Mouse (Mus musculus): ENCODE results near the gene Mapk8ip3.

The Mapk8ip3 gene

DNA sequence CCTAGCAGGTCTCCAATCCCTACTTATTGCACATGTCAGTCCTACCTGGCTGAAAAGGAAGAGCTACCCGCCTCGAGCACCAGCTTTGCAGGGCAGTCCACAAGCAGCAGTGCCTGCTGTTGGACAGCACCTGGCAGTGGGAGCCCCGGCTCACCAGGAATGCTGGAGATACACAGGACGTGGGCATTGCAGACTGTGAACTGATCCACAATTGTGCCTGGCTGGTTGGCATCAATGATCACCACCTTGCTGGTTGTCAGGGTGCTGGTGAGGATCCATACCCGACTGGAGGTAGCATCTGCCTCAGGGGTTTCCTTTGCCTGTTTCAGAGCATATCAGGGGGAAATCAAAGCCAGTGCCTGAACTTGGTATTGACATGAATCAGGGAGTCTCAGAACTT, 34.7 kb downstream of the Mapk8ip3 start:
- DNase-seq (ENCODE audit: low read depth, low spot score) = no peak

DNA sequence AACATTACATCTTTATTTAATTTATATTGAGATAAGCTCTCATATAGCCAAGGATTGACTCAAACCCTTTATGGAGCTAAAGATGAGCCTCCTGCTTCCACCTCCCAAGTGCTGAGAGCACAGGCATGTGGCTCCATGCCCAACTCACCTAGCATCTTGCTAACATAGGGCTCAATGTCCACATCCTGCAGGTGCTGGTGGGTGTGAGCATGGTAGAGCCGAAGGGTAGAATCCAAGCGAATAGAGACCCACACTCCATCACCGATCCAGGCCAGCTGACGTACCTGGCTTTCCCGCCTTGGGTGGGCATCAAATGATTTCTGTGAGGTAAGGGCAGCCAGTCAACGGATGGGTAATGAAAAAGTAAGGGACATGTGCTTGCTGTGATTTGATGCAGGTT, 36.8 kb downstream of the Mapk8ip3 start:
- DNase-seq (ENCODE audit: low read depth, low spot score) = no peak

DNA sequence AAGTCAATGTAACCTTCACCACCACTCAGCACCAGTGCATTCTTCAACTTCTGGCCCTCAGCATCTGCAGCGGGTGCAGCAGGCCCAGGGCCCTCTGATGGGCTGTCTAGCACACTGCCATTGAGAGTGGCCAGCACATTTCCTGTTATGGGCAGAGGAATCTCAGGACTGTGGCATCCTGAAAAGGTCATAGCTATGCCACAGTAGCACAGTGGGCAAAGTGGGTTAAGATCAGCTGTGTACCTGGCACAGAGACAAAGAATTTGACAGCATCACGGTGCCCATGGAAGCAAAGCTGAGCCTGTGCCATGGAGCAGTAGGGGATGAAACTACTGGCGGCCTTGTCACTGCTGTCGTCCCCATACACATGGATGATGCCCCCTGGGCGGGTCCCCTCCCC, 37.6 kb downstream of the Mapk8ip3 start:
- DNase-seq (ENCODE audit: low read depth, low spot score) = no peak

DNA sequence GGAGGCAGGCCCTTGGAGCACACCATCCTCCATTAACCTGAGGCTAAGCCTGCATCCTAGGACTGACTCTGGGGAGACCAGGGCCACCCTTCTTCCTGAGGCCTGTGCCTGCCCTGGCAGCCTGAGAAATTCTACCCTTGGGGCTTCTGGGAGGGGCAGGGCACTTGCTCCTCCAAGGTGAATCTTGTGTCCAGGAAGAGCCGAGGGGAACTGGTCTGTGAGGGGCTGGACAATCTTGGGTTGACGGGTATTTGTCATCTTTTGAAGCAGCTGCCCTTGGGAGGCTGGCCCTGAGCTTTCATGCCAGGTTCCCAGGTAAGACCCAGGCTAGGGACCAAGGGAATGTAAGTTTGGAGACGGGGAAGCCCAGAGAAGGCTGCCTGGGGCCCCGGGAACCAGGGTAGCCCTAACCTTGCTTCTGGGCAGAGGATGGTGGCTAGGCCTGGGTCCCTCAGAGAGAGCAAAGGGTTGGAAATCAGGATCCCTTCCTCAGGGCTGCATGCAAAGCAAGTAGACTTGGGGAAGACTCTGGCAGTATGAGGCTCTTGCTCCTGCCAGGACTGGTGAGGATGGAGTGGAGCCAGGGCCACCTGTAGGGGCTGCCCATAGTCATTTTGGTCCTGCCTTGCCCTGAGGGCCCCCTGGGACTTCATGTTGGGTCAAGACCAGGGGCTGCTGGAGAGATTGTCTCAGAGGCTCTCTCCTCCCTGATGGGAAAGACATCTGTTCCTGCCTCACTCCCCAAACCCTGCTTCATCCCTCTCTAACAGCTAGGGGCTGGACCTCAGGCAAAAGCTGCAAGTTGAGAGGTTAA, 38.5 kb downstream of the Mapk8ip3 start:
- no peak for DNase-seq (ENCODE audit: low read depth, low spot score)

DNA sequence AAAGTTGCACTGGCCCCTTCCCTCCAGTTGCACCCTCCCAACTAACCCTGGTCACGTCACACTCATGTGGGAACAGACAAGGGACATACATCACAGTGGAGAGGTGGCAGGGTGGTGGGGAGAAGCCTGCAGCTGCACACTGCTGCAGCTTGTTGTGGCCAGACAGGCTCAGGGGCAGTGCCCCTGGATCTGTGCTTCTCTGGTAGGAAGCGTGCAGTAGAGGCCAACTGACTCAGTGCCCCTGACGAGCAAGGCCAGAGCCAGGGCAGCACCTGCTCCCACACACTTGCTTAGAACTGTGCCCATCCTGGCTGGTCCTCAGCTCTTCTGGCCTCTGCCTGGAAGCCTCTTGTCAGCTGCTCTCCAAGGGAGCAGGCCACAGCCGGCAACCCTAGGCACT, 39.2 kb downstream of the Mapk8ip3 start:
- DNase-seq (ENCODE audit: low read depth, low spot score) = no peak

DNA sequence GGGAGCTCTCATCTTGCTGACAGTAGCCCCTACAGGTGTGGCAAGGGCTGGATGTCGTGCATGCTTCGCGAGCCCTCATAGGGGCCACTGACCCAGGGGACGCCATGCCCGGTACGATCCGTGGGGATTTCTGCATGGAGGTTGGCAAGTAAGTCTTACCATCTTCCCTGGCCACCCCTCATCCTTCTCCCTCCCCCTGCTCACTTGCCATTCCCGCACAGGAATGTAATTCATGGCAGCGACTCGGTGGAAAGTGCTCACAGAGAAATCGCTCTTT, 39.8 kb downstream of the Mapk8ip3 start:
- DNase-seq (ENCODE audit: low read depth, low spot score) = no peak

DNA sequence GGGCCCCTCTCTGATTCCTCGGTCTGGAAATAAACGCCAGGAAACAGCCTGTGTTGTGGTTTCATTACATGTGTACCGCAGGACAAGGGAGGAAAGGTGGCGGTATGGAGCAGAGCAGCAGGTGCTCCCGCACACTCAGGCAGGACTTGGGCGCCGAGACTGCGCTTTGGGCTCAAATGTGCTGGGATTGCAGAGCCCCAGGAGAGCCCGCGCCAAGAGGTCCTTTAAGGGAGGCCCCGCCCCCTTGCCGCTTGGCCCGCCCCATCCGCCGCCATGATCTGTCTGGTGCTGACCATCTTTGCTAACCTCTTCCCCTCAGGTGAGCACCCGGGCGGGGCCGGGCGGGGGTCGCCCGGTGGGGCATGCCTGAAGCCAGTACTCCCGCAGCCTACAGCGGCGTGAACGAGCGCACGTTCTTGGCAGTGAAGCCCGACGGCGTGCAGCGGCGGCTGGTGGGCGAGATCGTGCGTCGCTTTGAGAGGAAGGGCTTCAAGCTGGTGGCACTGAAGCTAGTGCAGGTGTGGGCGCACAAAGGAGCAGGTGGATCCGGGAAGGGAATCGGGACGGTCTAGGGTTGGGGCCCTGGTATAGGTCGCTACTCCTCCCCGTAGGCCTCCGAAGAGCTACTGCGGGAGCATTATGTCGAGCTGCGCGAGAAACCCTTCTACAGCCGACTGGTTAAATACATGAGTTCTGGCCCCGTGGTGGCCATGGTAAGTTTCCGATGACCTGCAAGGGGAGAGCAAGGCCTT, 40.4 kb downstream of the Mapk8ip3 start, which contains the start of gene Nme3:
TSS of gene Nme3 (plus strand) at position 260 of the 752 bp plus-strand sequence.
- DNase-seq (ENCODE audit: low read depth, low spot score) = peak; percentile 59

DNA sequence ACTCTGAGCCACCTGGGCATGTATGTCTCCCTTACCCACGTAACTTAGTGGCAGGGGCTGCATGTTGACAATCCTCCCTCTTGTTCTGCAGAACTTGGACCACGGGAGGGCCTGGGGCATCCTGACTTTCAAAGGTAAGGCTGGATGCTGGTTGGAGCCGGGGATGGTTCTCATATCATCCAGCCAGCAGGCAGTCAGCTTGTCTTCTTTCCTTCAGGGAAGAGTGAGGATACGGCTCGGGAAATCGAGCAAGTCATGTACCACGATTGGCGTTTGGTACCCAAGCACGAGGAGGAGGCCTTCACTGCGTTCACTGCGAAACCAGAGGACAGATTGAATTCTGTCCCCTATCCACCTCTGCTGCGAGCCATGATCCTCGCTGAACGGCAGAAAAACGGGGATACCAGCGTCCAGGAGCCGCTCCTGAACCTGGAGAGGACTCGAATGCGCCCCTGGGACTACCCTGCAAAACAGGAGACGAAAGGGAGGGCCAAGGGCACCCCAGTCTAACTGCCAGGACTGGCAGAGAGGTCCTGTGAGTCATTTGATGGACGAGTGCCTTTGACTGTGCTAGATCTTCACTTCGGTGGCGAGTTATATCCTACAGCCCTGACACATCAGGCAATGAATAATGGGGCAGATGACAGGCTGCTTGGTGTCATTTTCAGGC, 41.1 kb downstream of the Mapk8ip3 start:
- no peak for DNase-seq (ENCODE audit: low read depth, low spot score)

DNA sequence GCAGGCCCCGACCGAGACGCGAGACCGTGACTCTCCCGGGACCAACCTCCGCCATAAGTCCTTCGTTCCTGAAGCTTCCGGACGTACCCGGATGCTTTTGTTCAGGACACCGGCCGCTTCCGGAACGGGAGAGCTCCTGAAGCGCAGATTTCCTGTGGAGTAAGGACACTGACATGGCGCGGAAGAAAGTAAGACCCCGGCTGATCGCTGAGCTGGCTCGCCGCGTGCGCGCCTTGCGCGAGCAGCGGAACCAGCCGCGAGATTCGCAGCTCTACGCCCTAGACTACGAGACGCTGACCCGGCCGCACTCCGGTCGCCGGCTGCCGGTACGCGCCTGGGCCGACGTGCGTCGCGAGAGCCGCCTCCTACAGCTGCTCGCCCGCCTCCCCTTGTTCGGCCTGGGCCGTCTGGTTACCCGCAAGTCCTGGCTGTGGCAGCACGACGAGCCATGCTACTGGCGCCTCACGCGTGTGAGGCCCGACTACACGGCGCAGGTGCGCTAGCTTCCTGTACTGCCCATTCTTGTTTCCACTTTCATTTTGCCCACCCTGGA, 41.7 kb downstream of the Mapk8ip3 start, which contains the start of the genes Eme2 and Mrps34:
TSS of gene Eme2 (minus strand) at position 93 of the 553 bp plus-strand sequence.
TSS of gene Mrps34 (plus strand) at position 122 of the 553 bp plus-strand sequence.
- peak; percentile 93 for DNase-seq (ENCODE audit: low read depth, low spot score)

DNA sequence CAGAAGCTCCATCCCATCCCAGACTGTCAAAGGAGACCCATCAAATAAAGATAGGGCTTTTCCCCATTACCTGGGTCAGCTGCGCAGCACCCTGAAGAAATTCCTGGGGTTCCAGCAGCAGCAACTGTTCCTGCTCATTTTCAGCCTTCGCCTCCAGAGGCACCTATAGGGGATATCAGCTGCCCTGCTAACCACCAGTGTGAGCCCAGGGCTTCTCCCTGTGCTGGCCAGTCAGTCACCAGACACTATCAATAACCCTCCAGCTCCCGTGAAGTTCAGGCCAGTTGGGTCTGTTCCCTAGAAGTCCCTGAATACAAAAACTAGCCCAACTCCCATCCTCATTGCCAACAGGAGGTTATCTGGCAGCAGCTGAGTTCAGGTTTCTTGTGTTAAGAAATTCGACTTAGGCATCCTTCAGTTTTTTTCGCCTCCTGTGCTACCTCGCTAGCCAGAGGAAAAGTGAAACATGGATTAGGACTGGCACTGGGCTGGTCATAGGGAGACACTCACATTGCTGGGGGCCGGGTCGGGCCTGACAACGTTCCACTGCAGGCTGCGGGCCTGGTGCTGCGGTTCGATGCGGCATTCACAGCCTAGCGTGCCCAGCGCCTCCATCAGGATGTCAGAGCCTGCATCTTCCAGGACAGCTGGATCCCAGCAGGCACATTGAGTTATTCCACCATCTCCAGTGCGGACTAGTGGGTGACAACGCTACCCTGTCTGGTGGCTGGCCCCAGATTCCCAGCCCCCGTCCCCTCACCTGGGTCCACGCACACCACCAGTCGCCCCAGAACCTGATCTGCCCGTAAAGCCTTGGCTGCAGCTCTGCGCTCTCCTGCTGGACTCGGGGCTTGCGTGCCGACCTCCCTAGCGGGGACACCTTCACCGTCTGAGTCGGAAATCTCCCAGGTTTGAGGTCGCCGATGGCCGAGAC, 42.4 kb downstream of the Mapk8ip3 start:
- no peak for DNase-seq (ENCODE audit: low read depth, low spot score)

DNA sequence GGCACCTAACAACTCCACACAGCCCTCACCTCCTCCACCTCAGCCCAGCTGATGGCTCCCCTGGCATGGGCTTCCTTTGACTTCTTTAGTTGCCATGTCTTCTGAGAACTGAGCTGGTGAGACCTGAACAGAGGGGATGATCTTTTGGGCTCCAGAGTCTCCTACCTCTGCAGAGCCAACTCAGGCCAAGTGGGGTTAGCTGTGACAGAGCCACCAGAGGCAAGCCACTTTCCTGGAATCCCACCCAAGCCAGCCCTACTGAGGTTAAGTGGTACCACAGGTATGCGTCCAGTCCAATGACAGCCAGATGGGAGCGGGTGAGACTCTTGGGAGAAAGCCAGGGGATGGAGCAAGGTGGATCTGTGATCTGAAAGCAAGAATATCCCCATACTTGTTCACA, 43.5 kb downstream of the Mapk8ip3 start:
- DNase-seq (ENCODE audit: low read depth, low spot score) = no peak

DNA sequence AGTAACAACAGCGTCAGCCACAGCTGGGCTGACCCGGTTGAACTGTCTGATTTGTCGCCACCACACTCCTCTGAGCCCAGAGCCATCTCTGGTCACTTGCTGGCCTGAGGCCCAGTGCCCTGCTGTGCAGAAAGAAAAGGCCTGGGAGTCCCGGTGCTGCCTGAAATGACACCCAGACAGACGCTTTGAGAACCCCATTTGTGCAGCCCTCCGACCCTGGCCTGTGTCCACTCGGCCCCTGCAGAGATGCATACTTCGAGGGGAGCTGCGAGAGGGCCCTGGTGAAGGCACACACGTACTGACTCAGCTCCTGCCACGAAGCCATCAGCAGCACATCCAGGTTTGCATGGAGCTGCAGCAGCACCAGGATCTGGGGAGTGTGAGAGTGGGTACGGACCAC, 44.0 kb downstream of the Mapk8ip3 start:
- DNase-seq (ENCODE audit: low read depth, low spot score) = no peak

DNA sequence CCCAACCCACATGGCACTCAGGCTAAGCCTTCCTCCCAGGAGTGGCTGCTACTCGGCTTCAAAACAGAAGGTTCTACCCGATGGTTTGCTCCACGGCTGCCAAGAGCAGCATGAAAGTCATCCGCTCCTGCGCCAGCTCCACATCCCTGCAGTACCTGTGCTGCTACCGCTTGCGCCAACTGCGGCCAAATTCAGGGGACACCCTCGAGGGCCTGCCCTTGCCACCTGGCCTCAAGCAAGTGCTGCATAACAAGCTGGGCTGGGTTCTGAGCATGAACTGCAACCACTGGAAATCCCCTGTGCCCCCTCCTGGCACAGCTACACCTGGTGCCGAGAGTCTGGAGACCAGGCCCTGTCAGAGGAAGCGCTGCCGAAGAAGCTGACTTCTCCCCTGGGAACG, 45.5 kb downstream of the Mapk8ip3 start:
- no peak for DNase-seq (ENCODE audit: low read depth, low spot score)

DNA sequence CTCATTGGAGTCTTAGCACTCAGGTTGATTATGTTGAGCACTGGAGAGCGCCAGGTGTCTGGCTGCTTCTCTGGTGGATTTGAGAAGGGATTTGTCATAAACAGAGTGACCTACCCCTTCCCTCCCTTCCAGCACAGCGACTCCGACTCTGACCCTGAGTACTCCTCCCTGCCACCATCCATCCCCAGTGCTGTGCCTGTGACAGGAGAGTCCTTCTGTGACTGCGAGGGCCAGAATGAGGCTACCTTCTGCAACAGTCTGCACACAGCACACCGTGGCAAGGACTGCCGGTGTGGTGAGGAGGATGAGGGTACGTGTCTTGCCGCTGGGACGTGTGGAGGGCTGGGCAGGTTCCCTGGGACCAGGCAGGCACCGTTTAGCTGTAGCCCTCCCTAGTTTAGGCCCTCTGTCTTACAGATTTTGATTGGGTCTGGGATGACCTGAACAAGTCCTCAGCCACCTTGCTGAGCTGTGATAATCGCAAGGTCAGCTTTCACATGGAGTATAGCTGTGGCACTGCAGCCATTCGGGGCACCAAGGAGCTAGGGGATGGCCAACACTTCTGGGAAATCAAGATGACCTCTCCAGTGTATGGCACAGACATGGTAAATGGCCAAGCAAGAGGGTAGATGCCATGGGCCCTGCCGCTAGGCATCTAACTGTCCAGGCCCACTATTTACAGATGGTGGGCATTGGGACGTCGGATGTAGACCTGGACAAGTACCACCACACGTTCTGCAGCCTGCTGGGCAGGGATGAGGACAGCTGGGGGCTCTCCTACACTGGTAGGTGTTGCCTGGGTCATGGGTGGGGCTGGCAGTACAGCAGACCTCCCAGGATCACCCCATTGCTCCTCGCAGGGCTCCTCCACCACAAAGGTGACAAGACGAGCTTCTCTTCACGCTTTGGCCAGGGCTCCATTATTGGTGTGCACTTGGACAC, 46.4 kb downstream of the Mapk8ip3 start:
- DNase-seq (ENCODE audit: low read depth, low spot score) = no peak

DNA sequence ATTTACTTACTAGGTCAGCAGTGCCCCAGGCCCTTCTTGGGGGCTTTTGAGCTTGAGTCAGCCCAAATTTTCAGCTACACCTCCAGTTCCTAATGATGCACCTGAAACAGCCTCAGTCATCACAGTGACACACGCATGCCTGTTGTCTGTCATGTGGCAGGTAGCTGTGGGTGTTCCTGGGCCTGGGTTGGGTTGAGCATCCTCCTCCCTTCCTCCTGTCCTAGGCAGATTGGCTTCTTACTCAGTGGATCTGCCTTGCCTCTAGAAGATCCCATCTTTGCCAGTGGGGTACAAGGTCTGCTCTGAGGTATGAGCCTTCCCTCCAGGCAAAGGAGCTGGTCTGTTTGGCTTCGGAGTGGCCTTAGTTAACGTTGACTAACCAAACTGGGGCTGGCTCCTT, 47.9 kb downstream of the Mapk8ip3 start:
- no peak for DNase-seq (ENCODE audit: low read depth, low spot score)

DNA sequence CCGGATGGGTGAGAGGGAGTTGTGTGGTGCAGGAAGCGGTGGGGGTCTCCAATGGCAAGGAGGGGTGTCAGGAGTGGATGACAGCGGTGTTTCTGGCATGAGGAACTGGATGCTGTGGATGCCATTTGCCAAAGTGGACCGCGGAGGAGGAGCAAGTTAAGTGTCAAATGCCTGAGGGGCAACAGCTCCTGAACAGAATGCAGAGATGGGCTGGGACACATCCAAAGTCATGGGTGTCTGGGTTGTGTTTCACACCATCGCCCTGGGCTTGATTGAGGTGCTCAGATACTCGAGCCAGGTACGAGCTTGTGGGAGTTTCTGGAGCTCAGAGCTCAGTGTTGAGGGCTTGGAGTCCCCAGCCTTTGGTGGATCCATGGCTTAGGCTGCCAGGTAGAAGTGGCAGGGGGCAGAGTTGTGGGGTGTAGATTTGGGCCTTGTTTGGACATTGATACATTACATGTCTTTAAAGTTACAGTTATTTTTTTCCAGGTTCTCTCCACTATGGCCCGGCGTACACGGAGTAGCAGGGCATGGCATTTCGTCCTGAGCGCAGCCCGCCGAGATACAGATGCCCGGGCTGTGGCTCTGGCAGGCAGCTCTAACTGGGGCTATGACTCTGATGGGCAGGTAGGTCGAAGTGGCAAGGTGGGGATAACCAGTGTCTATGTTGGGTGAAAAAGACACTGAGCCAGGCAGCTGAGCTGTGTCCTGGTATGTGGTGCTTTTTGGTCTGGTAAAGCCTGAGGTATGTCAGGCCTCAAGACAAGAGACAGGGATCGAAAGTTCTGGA, 49.3 kb downstream of the Mapk8ip3 start:
- no peak for DNase-seq (ENCODE audit: low read depth, low spot score)

DNA sequence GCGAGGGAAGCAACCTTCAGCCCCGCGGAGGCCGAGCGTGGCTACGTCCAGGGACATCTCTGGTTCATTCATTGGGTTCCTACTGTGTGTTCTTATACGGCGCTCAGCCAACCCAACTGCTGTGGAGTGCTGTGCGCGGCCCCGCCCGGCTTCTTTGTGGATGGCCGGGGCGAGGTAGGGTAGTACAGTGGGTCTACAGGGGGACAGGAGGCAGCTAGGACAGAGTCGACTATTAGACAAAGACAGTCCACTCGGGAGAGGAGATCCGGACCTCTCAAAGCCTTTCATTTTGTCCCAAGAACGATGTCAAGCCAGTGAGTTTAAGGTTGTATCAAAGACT, 49.9 kb downstream of the Mapk8ip3 start:
- no peak for DNase-seq (ENCODE audit: low read depth, low spot score)

DNA sequence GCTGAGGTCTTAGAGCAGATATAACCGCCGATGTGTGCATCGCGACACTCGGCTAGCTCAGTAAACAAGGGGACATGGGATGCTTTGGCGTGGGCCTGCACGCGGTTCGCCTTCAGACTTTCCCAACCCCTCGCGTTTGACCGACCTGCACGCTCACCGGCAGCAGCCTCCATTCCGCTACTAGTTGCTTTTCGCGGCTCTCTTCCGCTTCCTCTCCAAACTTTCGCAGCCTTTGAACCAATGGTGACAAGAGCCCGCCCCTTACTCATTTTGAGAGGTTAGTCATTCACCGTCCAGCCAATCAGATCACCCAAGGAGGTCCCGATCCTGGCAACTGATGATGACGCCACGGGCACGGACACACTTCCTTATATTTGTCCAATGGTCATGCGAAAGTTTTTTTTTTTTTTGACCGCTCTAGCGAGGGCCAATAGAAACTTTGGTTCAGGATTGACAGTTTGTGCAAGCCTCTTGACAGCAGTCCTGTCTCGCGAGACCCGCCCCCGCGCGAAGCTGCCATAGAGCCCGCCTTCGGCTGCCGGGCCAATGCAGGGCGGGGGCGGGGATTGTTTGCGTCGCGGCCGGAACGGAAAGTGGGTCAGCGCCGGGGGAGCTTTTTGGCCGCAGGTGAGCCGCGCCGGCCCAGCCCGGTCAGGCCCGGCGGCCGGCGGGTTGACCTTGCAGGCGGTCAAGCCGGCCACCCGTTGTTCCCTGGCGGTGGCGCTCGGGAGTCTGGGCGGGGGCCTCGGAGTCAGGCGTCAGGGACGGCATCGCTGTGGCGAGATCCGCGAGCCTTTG, 50.4 kb downstream of the Mapk8ip3 start, which contains the start of the genes Nubp2 and Spsb3:
TSS of gene Nubp2 (minus strand) at position 216 of the 798 bp plus-strand sequence.
TSS of gene Spsb3 (plus strand) at position 510 of the 798 bp plus-strand sequence.
- peak; percentile 100 for DNase-seq (ENCODE audit: low read depth, low spot score)
